Mouse (Mus musculus) cerebellum, adult (tissue): ENCODE measurements around the gene Pnp.
"Not testable (repeated sequence)": the region's sequence is repeated elsewhere in the genome, so short reads cannot be mapped to it uniquely, and the experiment has no call there.

Experiments used
- ATAC-seq: cut with Nextera tagmentation; 2 replicates; pipeline ENCODE4 v1.9.2; 2017; ENCODE audit warnings: mild to moderate bottlenecking, moderate library complexity, mixed read lengths; ENCODE audit not compliant: insufficient number of reproducible peaks, low FRiP score, low TSS enrichment

The Pnp gene

DNA sequence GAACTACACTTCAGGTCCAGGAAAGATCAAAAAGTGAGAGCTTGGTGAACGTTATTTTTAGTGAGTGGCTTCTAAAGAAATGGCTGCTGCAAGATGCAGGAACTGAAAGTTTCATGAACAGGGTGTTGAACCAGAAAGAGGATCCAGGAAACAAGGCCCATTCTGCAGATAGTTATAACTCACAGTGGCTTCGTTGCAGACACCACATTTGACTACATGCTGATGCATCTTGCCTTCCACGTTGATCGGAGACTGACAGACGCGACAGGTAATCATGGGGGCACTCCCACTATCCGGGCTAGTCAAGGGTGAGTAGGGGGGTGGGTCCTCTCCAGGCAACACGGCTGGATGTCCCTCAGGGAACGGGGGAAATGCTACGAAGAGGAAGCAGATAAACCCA is 931 bp upstream of the Pnp start:
- no peak for ATAC-seq

DNA sequence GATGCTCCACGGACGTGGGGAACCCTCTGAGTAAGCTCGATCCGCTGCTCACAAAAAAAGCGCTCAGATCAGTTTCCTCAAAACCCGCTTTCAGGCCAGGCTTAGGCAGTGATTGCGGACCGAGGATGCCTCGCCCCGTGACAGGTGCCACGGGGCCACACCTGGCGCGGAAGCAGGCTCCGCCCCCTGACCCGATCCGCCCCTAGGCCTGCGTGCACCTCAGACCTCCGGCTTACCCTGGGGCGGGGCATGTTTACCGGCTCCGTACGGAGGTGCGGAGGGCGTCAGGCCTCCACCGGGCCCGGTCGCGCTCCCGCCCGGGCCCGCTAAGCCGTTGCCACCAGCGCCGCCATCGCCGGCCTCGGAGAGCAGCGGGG is 517 bp upstream of the Pnp start:
- ATAC-seq, result peak; percentile 63

DNA sequence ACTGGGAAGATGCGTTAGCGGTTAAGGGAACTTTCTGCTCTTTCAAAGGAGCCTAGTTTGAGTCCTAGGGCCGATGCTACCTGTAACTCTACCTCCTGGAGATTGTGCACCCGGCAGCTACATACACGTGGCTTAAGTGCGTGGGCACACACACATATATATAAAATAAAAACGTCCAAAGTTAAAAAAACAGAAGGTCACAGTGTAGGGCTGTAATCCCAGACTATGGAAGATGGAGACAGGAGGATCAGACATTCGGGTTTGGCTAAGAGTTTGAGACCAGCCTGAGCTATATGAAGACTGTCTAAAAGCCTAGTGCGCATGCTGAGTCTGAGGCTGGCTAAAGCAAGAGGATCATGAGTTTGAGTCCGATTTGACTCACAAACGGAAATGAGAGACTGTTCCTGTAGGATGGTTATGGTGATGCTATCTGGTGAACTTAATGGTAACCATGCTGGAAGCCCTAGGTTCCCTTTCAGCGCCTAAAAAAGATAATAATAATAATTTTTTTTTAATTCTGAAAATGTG is 675 bp downstream of the Pnp start:
- no peak for ATAC-seq

DNA sequence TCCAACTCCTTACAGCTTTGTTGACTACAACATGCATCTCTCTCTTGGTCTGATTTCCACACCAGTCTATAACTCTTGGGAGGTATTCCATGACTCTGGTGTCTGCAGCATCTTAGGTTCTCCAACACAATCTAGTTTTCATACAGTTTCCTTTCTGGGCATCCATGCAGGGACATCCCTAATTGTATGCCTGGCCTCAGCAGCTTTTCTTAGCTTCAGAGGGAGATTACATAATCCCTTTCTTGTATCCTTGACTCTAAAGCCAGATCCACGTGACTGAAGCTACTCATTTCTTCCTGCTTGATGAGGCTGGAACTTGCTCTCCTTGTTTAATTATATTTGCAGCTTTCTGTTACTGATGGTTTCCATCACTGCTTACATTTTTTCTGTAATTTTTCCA is 5.8 kb downstream of the Pnp start:
- no peak for ATAC-seq

DNA sequence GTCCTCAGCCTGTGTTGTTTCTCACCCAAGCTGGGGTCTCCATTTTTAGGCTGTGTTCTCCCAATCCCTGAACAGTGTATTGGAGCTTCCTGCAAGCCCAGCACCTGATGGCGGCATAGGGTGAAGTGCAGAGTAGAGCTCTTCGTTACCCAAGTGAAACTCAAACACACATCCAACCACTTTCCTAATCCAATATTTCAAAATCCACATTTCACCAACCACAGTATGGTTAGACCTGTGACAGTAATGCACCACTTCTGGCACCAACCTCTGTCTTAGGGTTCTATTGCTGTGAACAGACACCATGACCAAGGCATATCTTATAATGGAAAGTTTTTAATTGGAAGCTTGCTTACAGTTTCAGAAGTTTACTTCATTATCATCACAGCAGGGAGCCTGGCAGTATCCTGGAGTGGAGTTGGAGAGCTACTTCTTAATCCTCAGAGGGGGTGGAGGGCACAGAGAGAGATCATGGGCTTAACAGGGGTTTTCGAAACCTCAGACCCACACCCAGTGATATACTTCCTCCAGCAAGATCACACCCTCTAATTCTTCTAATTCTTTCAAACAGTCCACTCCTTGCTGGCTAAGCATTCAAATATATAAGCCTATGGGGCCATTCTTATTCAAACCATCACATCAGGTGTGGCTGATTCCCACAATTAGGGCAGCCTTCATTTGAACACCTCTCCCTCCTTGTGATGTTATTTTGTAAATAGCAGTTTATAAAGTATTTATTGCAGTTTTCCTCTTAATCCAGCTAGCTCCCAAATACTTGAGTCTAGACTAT is 7.4 kb downstream of the Pnp start:
- ATAC-seq, result no peak

DNA sequence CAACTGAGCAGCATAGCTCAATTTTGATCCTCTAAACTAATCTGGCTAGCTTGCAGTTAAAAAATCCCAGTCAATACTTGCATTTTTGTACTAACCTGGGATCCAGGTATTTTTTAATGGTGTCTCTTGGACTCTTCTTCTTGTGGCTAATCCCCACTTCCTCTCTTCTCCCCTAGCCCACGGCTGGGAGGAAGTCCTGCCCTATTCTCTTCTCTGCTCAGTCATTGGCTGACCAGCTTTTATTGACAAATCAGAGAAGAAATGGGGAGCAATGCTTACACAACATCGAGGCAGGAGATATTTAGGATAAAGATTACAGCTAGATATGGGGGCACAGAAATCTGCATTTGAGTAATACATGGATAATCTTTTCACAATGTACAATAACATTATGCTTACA is 8.1 kb downstream of the Pnp start:
- no peak for ATAC-seq

DNA sequence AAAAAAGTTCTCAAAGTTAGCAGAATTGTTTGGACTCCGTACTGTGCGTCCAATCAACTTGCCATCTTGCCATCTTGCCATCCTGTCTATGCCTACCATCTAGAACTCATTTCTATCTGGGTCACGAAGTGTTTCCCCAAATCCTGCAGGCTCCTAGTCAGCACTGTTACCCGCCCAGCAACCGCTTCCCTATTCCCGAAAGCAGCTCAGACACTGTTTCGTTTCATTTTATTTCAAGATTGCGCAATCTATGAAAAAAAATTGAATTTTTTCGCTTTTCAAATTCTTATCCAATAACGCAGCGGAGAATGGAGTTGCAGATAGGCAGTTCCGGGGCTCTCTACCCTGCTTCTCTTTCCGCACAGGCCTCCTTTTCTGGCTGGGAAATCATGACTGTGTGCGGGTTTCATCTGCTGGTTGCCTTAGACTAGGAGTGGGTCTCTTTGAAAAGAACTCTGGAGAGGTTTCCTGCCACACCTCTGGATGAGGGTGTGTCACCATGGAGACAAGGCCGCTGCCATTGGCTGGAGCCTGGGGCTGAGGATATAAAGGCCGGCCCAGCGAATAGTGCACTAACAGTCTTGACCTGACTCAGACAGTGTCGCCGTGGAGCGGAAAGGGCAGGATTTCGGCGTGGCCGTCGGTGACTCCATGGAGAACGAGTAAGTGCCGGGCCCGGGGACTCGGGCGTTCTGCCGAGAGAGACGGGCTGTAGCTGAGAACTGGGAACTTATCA is 13.2 kb downstream of the Pnp start, which contains the start of gene Gm49342:
Gm49342 (plus strand) TSS at position 586 of the 736 bp plus-strand sequence.
- peak; percentile 98 for ATAC-seq

DNA sequence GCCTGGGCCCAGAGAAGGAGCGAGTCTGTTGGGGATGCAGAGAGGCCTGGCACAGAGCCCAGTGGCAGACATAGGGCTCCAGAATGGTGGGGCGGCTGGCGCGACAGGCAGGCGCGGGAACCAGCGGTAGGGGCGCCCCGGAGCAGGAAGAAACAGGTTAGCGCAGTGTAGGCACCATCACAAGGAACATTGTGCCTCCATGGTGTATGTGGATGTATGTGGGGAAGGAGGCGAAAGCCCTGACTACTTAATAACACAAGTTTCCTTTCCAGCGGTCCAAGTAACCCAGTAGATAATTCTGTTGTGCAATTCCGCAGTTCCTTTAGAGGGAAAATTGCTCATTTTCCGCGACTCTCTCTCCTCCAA is 13.8 kb downstream of the Pnp start:
- ATAC-seq, result peak; percentile 90

DNA sequence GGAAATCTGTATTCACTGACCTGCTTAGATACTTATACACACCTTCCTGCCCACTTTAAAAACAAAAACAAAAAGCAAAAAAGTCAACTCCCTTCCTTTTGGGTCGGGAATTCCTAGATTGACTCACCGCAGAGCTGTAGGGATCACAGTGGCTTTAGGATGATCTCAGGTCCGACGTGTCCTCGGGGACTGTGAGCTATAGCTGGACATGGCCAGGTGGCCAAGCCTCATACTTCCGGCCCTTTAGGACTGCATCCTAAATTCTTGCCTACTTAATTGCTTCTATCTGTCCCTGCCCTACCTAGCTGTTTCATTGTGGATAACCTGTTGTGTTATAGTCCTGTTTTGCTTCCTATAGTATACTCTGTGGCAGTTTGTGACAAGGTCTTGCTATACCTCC is 14.2 kb downstream of the Pnp start:
- not testable (repeated sequence) for ATAC-seq

DNA sequence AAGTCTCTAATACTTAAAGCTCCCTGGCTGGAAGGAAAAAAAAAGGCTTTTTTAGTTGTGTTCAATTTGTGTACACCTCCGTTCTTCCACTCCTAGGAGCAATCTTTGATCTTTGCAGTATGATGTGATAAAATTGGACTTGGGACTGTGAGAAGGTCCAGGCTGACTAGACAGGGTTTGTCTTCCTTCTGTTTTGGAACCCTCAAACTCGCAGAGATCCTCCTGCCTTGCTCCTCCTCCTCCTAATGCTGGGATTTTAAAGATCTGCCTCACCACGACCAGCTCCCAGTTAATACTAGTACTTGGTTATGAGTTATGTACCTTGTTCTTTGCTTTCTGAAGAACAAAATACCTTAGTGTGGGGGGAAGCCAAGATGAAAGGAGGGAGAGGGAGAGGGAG is 14.6 kb downstream of the Pnp start:
- ATAC-seq, result not testable (repeated sequence)

DNA sequence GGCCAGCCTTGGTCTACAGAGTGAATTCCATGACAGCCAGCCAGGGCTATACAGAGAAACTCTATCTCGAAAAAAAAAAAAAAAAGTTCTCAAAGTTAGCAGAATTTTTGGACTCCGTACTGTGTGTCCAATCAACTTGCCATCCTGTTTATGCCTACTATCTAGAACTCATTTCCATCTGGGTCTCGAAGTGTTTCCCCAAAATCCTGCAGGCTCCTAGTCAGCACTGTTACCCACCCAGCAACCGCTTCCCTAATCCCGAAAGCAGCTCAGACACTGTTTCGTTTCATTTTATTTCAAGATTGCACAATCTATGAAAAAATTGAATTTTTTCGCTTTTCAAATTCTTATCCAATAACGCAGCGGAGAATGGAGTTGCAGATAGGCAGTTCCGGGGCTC is 24.6 kb downstream of the Pnp start:
- ATAC-seq, result no peak

DNA sequence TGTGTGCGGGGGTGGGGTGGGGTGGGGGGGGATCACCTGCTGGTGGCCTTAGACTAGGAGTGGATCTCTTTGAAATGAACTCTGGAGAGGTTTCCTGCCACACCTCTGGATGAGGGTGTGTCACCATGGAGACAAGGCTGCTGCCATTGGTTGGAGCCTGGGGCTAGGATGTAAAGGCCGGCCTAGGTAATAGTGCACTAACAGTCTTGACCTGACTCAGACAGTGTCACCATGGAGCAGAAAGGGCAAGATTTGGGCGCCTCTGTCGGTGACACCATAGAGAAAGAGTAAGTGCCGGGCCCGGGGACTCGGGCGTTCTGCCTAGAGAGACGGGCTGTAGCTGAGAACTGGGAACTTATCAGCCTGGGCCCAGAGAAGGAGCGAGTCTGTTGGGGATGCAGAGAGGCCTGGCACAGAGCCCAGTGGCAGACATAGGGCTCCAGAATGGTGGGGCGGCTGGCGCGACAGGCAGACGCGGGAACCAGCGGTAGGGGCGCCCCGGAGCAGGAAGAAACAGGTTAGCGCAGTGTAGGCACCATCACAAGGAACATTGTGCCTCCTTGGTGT is 25.1 kb downstream of the Pnp start, which contains the start of gene Pnp2:
Pnp2 (plus strand) TSS at position 51 of the 567 bp plus-strand sequence.
- ATAC-seq, result peak; percentile 88

DNA sequence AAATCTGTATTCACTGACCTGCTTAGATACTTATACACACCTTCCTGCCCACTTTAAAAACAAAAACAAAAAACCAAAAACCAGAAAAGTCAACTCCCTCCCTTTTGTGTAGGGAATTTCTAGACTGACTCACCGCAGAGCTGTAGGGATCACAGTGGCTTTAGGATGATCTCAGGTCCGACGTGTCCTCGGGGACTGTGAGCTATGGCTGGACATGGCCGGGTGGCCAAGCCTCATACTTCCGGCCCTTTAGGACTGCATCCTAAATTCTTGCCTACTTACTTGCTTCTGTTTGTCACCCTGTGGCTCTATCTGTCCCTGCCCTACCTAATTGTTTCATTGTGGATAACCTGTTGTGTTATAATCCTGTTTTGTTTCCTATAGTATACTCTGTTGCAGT is 25.8 kb downstream of the Pnp start:
- ATAC-seq, result not testable (repeated sequence)

DNA sequence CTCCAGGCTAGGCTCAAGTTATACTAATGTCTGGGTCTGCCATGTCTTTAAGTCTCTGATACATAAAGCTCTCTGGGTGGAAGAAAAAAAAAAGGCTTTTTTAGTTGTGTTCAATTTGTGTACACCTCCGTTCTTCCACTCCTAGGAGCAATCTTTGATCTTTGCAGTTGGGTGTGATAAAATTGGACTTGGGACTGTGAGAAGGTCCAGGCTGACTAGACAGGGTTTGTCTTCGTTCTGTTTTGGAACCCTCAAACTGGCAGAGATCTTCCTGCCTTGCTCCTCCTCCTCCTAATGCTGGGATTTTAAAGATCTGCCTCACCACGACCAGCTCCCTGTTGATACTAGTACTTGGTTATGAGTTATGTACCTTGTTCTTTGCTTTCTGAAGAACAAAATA is 26.3 kb downstream of the Pnp start:
- ATAC-seq, result not testable (repeated sequence)

DNA sequence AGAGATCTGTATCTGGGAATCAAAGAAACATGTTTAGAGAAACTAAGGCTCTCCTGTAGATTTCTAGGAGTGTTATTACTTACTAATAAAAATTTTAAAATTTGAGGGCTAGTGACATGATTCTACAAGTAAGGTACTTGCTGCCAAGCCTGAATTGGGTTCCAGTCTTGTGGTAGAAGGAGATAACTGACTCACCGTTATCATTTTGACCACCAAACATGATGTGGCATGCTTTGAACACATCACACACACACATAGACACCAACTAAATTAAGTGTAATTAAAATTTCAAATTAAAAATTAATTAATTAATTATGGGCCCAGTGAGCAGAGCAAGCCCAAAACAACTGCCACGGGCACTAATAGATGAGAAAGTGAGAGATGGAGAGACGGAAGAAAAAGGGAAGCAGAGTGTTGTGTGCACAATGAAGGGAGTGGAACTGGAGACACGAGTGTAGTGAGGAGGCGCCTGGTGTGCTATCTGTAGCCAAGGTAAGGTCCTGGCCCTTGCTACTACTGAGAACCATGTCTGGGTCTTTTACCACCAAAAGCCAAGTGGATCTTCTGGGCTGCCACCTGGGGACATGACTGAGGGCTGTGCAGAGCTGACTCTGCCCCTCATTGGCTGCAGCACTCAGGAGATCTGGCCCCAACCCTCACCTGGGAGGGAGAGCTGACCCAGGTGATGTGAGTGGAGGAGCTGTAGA is 27.6 kb downstream of the Pnp start:
- ATAC-seq, result not testable (repeated sequence)

DNA sequence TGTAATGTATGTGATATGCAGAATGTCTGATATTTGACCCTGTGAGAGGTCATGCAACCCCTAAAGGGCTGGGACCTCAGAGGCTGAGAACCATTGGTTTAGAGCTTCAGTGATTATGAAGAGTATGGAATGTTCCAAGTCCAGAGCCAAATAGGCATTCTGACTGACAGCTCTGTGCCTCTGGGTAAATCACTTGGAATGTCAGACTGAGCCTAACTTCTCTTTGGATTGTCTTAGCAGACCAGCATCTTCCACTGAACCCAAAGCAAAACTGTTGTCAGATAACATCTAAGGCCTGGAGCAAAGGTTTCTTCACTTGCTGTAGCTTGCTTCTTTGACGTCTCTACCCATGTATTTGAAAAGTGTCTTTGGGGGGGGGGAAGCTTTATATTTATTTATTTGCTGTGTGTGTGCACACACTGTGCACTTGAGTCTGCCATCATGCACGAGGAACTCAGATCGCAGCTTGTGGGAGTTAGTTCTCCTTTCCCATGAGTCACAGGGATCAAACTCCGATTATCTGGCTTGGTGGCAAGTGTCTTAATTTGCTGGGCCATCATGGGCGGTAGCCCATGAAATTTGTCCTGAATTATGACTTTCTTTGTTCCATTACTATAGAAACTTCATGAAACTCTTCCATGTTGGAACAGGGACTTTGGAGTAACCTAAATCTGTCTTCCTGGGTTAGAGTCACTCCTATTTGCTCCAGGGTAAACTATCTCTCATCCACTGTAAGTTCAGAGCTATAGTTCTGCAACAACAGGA is 37.5 kb downstream of the Pnp start:
- no peak for ATAC-seq

DNA sequence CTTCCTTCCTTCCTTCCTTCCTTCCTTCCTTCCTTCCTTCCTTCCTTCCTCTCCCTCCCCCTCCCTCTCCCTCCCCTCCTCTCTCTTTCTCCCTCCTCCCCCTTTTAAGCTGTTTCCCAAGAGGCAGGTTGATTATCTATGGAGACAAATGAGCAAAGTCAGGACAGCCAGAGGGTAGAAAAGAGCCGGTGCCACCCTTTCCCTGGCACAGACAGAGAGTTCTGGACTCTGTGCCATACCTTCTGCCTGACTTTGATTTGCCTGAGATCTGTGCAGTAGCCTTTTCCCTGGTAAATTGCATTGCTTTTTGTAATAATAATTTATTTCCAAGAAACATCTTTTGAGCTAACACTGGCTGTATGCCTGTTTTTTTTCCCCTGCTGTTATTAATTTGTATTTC is 38.2 kb downstream of the Pnp start:
- no peak for ATAC-seq

DNA sequence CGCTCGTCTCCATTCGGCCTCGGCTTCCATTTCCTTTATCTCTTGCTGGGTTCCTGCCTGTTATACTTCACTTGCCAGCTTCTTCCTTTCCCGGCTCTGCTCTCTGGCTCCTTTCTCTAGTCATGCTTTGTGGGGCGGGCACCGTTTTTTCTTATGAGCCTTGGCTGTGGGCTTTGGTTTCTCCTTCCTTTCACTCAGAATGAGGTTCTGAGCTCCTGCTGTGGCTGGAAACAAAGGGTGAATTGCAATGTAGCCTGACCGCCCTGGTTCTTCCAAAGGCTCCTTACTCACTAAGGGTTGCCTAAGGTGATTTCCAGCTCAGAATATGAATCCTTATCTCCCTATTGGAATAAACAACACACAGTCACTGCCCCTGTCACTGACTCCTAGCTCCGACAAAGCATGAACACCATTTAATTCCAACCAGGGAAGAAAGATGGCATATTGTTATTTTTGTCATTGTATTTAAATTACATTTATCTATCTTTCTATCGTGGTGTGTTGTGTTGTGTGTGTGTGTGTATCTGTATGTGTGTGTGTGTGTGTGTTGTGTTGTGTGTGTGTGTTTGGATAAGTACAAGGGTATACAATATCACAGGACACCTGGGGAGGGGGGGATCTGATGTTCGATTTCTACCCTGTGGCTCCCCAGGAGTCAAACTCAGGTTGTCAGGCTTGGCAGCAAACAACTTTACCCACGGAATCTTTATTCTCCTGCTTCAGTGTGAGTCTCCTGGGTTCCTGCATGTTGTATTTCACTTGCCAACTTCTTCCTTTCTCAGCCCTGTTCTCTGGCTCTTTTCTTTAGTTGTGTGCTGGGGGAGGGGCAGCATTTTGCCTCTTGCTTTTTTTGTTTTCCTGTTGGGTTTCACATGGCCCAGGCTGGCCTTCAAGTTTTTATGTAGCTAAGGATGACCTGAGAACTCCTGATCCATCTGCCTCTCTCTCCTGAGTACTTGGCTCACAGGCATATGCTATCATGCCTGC is 39.0 kb downstream of the Pnp start:
- ATAC-seq, result peak; percentile 68

DNA sequence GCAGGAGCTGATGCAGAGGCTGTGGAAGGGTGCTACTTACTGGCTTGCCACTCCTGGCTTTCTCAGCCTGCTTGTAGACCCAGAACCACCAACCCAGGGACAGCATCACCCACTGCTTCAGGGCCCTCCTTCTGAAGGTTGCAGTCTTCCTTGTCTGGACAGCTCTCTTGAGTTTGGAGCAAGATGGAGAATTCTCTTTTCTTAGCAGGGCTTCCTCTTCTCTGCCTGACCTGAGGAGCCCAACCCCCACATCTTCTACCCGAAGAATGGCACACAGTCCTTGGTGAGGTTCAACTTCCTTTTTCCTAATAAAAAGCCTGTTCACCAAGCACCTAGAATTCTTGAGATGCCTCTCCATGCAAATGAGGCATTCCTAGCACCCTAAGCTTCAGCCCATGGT is 39.9 kb downstream of the Pnp start:
- ATAC-seq, result no peak
